Mouse (Mus musculus) lung, embryonic 16.5 days (tissue): Measurements from ENCODE around the gene Afg1l. TPM values are rescaled to one million over a fixed set of nuclear protein-coding genes. Genes with fewer than 3 reads are reported as not detected.

ENCODE experiments used
- ATAC-seq: fragments of 200-750 bp; cut with Nextera tagmentation; 2 replicates; pipeline ENCODE4 v1.8.0; 2017; ENCODE audit warnings: low read depth, mild to moderate bottlenecking, moderate library complexity
- H3K27ac ChIP-seq: fragments of 300-500 bp; sonication (generic); 2 replicates; pipeline ENCODE4 v1.5.1; 2014; ENCODE audit warnings: mild to moderate bottlenecking, control low read depth, low read length
- H3K27me3 ChIP-seq: fragments of 300-500 bp; sonication (generic); 2 replicates; pipeline ENCODE4 v1.6.1; 2014; ENCODE audit warnings: low read depth, low read length, mixed read lengths; ENCODE audit not compliant: control insufficient read depth, insufficient read depth
- H3K36me3 ChIP-seq: fragments of 300-500 bp; sonication (generic); 2 replicates; pipeline ENCODE4 v1.6.1; 2014; ENCODE audit warnings: low read length; ENCODE audit not compliant: control insufficient read depth, insufficient read depth
- H3K4me1 ChIP-seq: fragments of 300-500 bp; sonication (generic); replicated peaks from 2 replicates; pipeline ENCODE4 v1.6.1; 2014; ENCODE audit warnings: low read length, mixed read lengths; ENCODE audit not compliant: control insufficient read depth, insufficient read depth
- H3K4me2 ChIP-seq: fragments of 300-500 bp; sonication (generic); 2 replicates; pipeline ENCODE4 v1.6.1; 2014; ENCODE audit warnings: low read depth, low read length, control low read depth
- H3K4me3 ChIP-seq: fragments of 300-500 bp; sonication (generic); 2 replicates; pipeline ENCODE4 v1.5.1; 2014; ENCODE audit warnings: mild to moderate bottlenecking, low read length, control low read depth
- H3K9ac ChIP-seq: fragments of 300-500 bp; sonication (generic); 2 replicates; pipeline ENCODE4 v1.6.1; 2014; ENCODE audit warnings: low read length, control low read depth
- H3K9me3 ChIP-seq: fragments of 300-500 bp; sonication (generic); 2 replicates; pipeline ENCODE4 v1.6.1; 2016; ENCODE audit warnings: low read length; ENCODE audit not compliant: control insufficient read depth
- WGBS: fragments of 180-500 bp; shearing (Covaris S2); extraction: QIAGEN DNeasy Blood & Tissue Kit; methylation state at CpG from one replicate; pipeline ENCODE4 v1.1.7; 2014; 5-methylcytosine and 5-hydroxymethylcytosine counted together
- polyA plus RNA-seq: library from polyadenylated mRNA; unstranded; fragments of >200 nt; fragmentation: Nextera tagmentation; extraction: Ambion mirVana; gene quantifications from 2 replicates; pipeline ENCODE4 v1.2.1, GENCODE M21; 2015

The Afg1l gene
- 9.6 and 12.3 TPM in 2 replicates for polyA plus RNA-seq

- no peaks in the 10 kb centered on the region for H3K9me3 ChIP-seq
- WGBS: 0% methylated on average over 29 of the region's 29 CpGs
- H3K4me3 ChIP-seq: peak within 1 kb of the TSS; percentile 65
- peaks cover 8% of the 10 kb centered on the region; the same call in 1 of the 2 replicates for H3K4me1 ChIP-seq
- H3K9ac ChIP-seq: peak within 1 kb of the TSS; percentile 83
- H3K36me3 ChIP-seq: no peaks in the 10 kb centered on the region
- peak within 1 kb of the TSS; percentile 95 for H3K27ac ChIP-seq
- H3K27me3 ChIP-seq: no peaks in the 10 kb centered on the region
- peak within 1 kb of the TSS; percentile 90 for H3K4me2 ChIP-seq
- ATAC-seq: peak; percentile 97
These were observed at the start of gene Afg1l for GRCm38 (mm10) chr10:42478341-42478720. Afg1l (minus strand) TSS chr10:42478565.

GRCm38 (mm10) chr10:42525682-42526081, 47.3 kb upstream of the Afg1l start:
- ATAC-seq: no peak
- 94% methylated on average over 3 of the region's 3 CpGs for WGBS
- Histone ChIP-seq H3K4me1 (peaks cover 2% of the 10 kb centered on the region; the same call in 1 of the 2 replicates), H3K9ac (no peak overlapping the region), H3K4me2 (no peak overlapping the region), H3K4me3 (no peak overlapping the region), H3K27me3 (no peaks in the 10 kb centered on the region), H3K27ac (no peak overlapping the region), H3K9me3 (no peaks in the 10 kb centered on the region), H3K36me3 (peaks cover 18% of the 10 kb centered on the region)

- WGBS: 58% methylated on average over 11 of the region's 11 CpGs
- Histone ChIP-seq H3K27me3 (no peaks in the 10 kb centered on the region), H3K4me3 (no peak overlapping the region), H3K9me3 (no peaks in the 10 kb centered on the region), H3K4me1 (peaks cover 2% of the 10 kb centered on the region; the same call in 1 of the 2 replicates), H3K9ac (no peak overlapping the region), H3K27ac (no peak overlapping the region), H3K4me2 (no peak overlapping the region), H3K36me3 (peaks cover 18% of the 10 kb centered on the region)
- ATAC-seq: no peak
These were observed 45.3 kb upstream of the Afg1l start for GRCm38 (mm10) chr10:42523556-42524162.

- no peaks in the 10 kb centered on the region for H3K27me3 ChIP-seq
- H3K36me3 ChIP-seq: peaks cover 12% of the 10 kb centered on the region; the same call in 1 of the 2 replicates
- H3K4me2 ChIP-seq: no peak overlapping the region
- no peak overlapping the region for H3K4me3 ChIP-seq
- ATAC-seq: no peak
- WGBS: 46% methylated on average over 2 of the region's 2 CpGs
- H3K27ac ChIP-seq: no peak overlapping the region
- H3K9me3 ChIP-seq: no peaks in the 10 kb centered on the region
- H3K9ac ChIP-seq: no peak overlapping the region
- H3K4me1 ChIP-seq: peaks cover 2% of the 10 kb centered on the region; the same call in 1 of the 2 replicates
These were observed 44.5 kb upstream of the Afg1l start for GRCm38 (mm10) chr10:42522912-42523311.

- 58% methylated on average over 5 of the region's 5 CpGs for WGBS
- Histone ChIP-seq H3K27me3 (no peaks in the 10 kb centered on the region), H3K9ac (no peak overlapping the region), H3K4me2 (no peak overlapping the region), H3K4me1 (peaks cover 2% of the 10 kb centered on the region; the same call in 1 of the 2 replicates), H3K4me3 (no peak overlapping the region), H3K9me3 (no peaks in the 10 kb centered on the region), H3K36me3 (peaks cover 6% of the 10 kb centered on the region; the same call in 1 of the 2 replicates), H3K27ac (peak overlapping the region; percentile 3; the same call in 1 of the 2 replicates)
- peak; percentile 65 for ATAC-seq
These were observed 43.1 kb upstream of the Afg1l start for GRCm38 (mm10) chr10:42521315-42521981.

- Histone ChIP-seq H3K27ac (no peak overlapping the region), H3K4me2 (no peak overlapping the region), H3K36me3 (no peaks in the 10 kb centered on the region), H3K4me3 (no peak overlapping the region), H3K9me3 (no peaks in the 10 kb centered on the region), H3K4me1 (no peaks in the 10 kb centered on the region; the same call in 1 of the 2 replicates), H3K9ac (no peak overlapping the region), H3K27me3 (no peaks in the 10 kb centered on the region)
- 68% methylated on average over 8 of the region's 8 CpGs for WGBS
- no peak for ATAC-seq
These were observed 40.0 kb upstream of the Afg1l start for GRCm38 (mm10) chr10:42518363-42518762.

GRCm38 (mm10) chr10:42514125-42514524, 35.8 kb upstream of the Afg1l start:
- H3K9me3 ChIP-seq: no peaks in the 10 kb centered on the region
- H3K27me3 ChIP-seq: no peaks in the 10 kb centered on the region
- H3K27ac ChIP-seq: no peak overlapping the region
- no peaks in the 10 kb centered on the region; the same call in 1 of the 2 replicates for H3K36me3 ChIP-seq
- no peak overlapping the region for H3K9ac ChIP-seq
- H3K4me3 ChIP-seq: no peak overlapping the region
- H3K4me2 ChIP-seq: no peak overlapping the region
- no peak for ATAC-seq
- H3K4me1 ChIP-seq: no peaks in the 10 kb centered on the region

GRCm38 (mm10) chr10:42511184-42512135, 33.1 kb upstream of the Afg1l start:
- H3K4me2 ChIP-seq: no peak overlapping the region
- no peak overlapping the region for H3K4me3 ChIP-seq
- H3K9ac ChIP-seq: no peak overlapping the region
- H3K27ac ChIP-seq: no peak overlapping the region
- 82% methylated on average over 6 of the region's 6 CpGs for WGBS
- no peaks in the 10 kb centered on the region for H3K9me3 ChIP-seq
- peaks cover 2% of the 10 kb centered on the region; the same call in 1 of the 2 replicates for H3K36me3 ChIP-seq
- H3K4me1 ChIP-seq: 0 out of 2 replicates have a peak, but pooled peaks cover 2% of the 10 kb centered on the region
- ATAC-seq: no peak
- no peaks in the 10 kb centered on the region for H3K27me3 ChIP-seq
